Mouse (Mus musculus) limb, embryonic 15.5 days (tissue): ENCODE results near the gene Prkd1. TPM values are rescaled to one million over a fixed set of nuclear protein-coding genes. Genes with fewer than 3 reads are reported as not detected.

Experiments used
- ATAC-seq: fragments of 200-750 bp; cut with Nextera tagmentation; 2 replicates; pipeline ENCODE4 v1.8.0; 2017; ENCODE audit warnings: low read depth, moderate TSS enrichment; ENCODE audit not compliant: insufficient number of reproducible peaks, low FRiP score, low TSS enrichment
- H3K27ac ChIP-seq: fragments of 300-500 bp; sonication (generic); 2 replicates; pipeline ENCODE4 v1.5.1; 2015; ENCODE audit warnings: moderate library complexity, mild to moderate bottlenecking, inconsistent platforms
- H3K27me3 ChIP-seq: fragments of 300-500 bp; sonication (generic); 2 replicates; pipeline ENCODE4 v1.6.1; 2015; ENCODE audit warnings: inconsistent platforms
- H3K36me3 ChIP-seq: fragments of 300-500 bp; sonication (generic); 2 replicates; pipeline ENCODE4 v1.6.1; 2015; ENCODE audit warnings: inconsistent platforms
- H3K4me1 ChIP-seq: fragments of 300-500 bp; sonication (generic); 2 replicates; pipeline ENCODE4 v1.6.1; 2015; ENCODE audit warnings: inconsistent platforms
- H3K4me2 ChIP-seq: fragments of 300-500 bp; sonication (generic); 2 replicates; pipeline ENCODE4 v1.6.1; 2015; ENCODE audit warnings: mild to moderate bottlenecking, inconsistent platforms
- H3K4me3 ChIP-seq: fragments of 300-500 bp; sonication (generic); 2 replicates; pipeline ENCODE4 v1.5.1; 2015; ENCODE audit warnings: mild to moderate bottlenecking, inconsistent platforms
- H3K9ac ChIP-seq: fragments of 300-500 bp; sonication (generic); 2 replicates; pipeline ENCODE4 v1.6.1; 2015; ENCODE audit warnings: inconsistent platforms
- H3K9me3 ChIP-seq: fragments of 300-500 bp; sonication (generic); 2 replicates; pipeline ENCODE4 v1.6.1; 2016; ENCODE audit warnings: inconsistent platforms
- WGBS: fragments of 180-500 bp; shearing (Covaris S2); methylation state at CpG from one replicate; pipeline ENCODE4 v1.1.7; 2015; 5-methylcytosine and 5-hydroxymethylcytosine counted together
- polyA plus RNA-seq: library from polyadenylated mRNA; unstranded; fragments of >200 nt; fragmentation: Nextera tagmentation; extraction: Ambion mirVana; gene quantifications from 2 replicates; pipeline ENCODE4 v1.2.1, GENCODE M21; 2015

The Prkd1 gene
- polyA plus RNA-seq, 1 experiment from 2014 or later = 5.2 TPM

GRCm38 (mm10) chr12:50599370-50599769, 49.5 kb downstream of the Prkd1 start:
- 91% methylated on average over 1 of the region's 1 CpGs for WGBS
- no peak for ATAC-seq

GRCm38 (mm10) chr12:50598053-50598988, 50.6 kb downstream of the Prkd1 start:
- H3K4me1 ChIP-seq = no peaks in the 10 kb centered on the region
- H3K4me2 ChIP-seq = no peak overlapping the region
- ATAC-seq = no peak
- H3K9ac ChIP-seq = no peak overlapping the region
- H3K27me3 ChIP-seq = no peaks in the 10 kb centered on the region
- no peak overlapping the region for H3K27ac ChIP-seq
- no peaks in the 10 kb centered on the region for H3K36me3 ChIP-seq
- WGBS = 68% methylated on average over 9 of the region's 9 CpGs
- H3K9me3 ChIP-seq = no peaks in the 10 kb centered on the region
- no peak overlapping the region for H3K4me3 ChIP-seq

More at GRCm38 (mm10) chr12:50599370-50599769, 49.5 kb downstream of the Prkd1 start:
- no peak overlapping the region for H3K9ac ChIP-seq
- H3K27ac ChIP-seq = no peak overlapping the region
- no peak overlapping the region for H3K4me2 ChIP-seq
- no peaks in the 10 kb centered on the region for H3K9me3 ChIP-seq
- H3K27me3 ChIP-seq = no peaks in the 10 kb centered on the region
- H3K4me1 ChIP-seq = no peaks in the 10 kb centered on the region
- no peaks in the 10 kb centered on the region for H3K36me3 ChIP-seq
- H3K4me3 ChIP-seq = no peak overlapping the region

- no peaks in the 10 kb centered on the region for H3K9me3 ChIP-seq
- no peak for ATAC-seq
- H3K9ac ChIP-seq = no peak overlapping the region
- H3K27me3 ChIP-seq = no peaks in the 10 kb centered on the region
- H3K4me3 ChIP-seq = no peak overlapping the region
- no peak overlapping the region for H3K4me2 ChIP-seq
- no peak overlapping the region for H3K27ac ChIP-seq
- no peaks in the 10 kb centered on the region for H3K36me3 ChIP-seq
- WGBS = 74% methylated on average over 4 of the region's 4 CpGs
- no peaks in the 10 kb centered on the region for H3K4me1 ChIP-seq
These were observed 51.4 kb downstream of the Prkd1 start for GRCm38 (mm10) chr12:50597467-50597866.

- H3K4me2 ChIP-seq = no peak overlapping the region
- H3K4me1 ChIP-seq = no peaks in the 10 kb centered on the region
- no peaks in the 10 kb centered on the region for H3K9me3 ChIP-seq
- 81% methylated on average over 5 of the region's 5 CpGs for WGBS
- no peak overlapping the region for H3K27ac ChIP-seq
- no peaks in the 10 kb centered on the region for H3K27me3 ChIP-seq
- H3K4me3 ChIP-seq = no peak overlapping the region
- no peak overlapping the region for H3K9ac ChIP-seq
- no peak for ATAC-seq
- H3K36me3 ChIP-seq = no peaks in the 10 kb centered on the region
These were observed 53.1 kb downstream of the Prkd1 start for GRCm38 (mm10) chr12:50595777-50596176.

- H3K9ac ChIP-seq = no peak overlapping the region
- H3K27me3 ChIP-seq = no peaks in the 10 kb centered on the region
- no peak for ATAC-seq
- H3K9me3 ChIP-seq = no peaks in the 10 kb centered on the region
- H3K4me1 ChIP-seq = no peaks in the 10 kb centered on the region
- H3K4me3 ChIP-seq = no peak overlapping the region
- no peak overlapping the region for H3K4me2 ChIP-seq
- no peak overlapping the region for H3K27ac ChIP-seq
- WGBS = 76% methylated on average over 6 of the region's 6 CpGs
- no peaks in the 10 kb centered on the region for H3K36me3 ChIP-seq
These were observed 54.4 kb downstream of the Prkd1 start for GRCm38 (mm10) chr12:50594506-50594905.

- Histone ChIP-seq H3K9me3 (no peaks in the 10 kb centered on the region), H3K27me3 (no peaks in the 10 kb centered on the region), H3K9ac (no peak overlapping the region), H3K4me3 (no peak overlapping the region), H3K4me1 (no peaks in the 10 kb centered on the region), H3K4me2 (no peak overlapping the region), H3K36me3 (no peaks in the 10 kb centered on the region), H3K27ac (no peak overlapping the region)
- WGBS = 76% methylated on average over 2 of the region's 2 CpGs
- no peak for ATAC-seq
These were observed 55.4 kb downstream of the Prkd1 start for GRCm38 (mm10) chr12:50593481-50593880.

- no peak for ATAC-seq
These were observed 60.6 kb downstream of the Prkd1 start for GRCm38 (mm10) chr12:50588137-50588761.

GRCm38 (mm10) chr12:50565198-50565597, 83.7 kb downstream of the Prkd1 start:
- Histone ChIP-seq H3K9ac (no peak overlapping the region), H3K27me3 (no peaks in the 10 kb centered on the region), H3K36me3 (no peaks in the 10 kb centered on the region), H3K4me3 (no peak overlapping the region), H3K27ac (no peak overlapping the region), H3K9me3 (no peaks in the 10 kb centered on the region), H3K4me2 (no peak overlapping the region), H3K4me1 (no peaks in the 10 kb centered on the region)
- ATAC-seq = no peak
- 54% methylated on average over 1 of the region's 1 CpGs for WGBS

More at GRCm38 (mm10) chr12:50588137-50588761, 60.6 kb downstream of the Prkd1 start:
- 79% methylated on average over 6 of the region's 6 CpGs for WGBS
- Histone ChIP-seq H3K9ac (no peak overlapping the region), H3K4me1 (no peaks in the 10 kb centered on the region), H3K27ac (no peak overlapping the region), H3K4me2 (no peak overlapping the region), H3K27me3 (no peaks in the 10 kb centered on the region), H3K4me3 (no peak overlapping the region), H3K9me3 (no peaks in the 10 kb centered on the region), H3K36me3 (no peaks in the 10 kb centered on the region)

- 80% methylated on average over 1 of the region's 1 CpGs for WGBS
These were observed 88.4 kb downstream of the Prkd1 start for GRCm38 (mm10) chr12:50560536-50560935.

GRCm38 (mm10) chr12:50558231-50558630, 90.7 kb downstream of the Prkd1 start:
- 32% methylated on average over 4 of the region's 4 CpGs for WGBS
- Histone ChIP-seq H3K4me3 (no peak overlapping the region), H3K27me3 (no peaks in the 10 kb centered on the region), H3K4me2 (no peak overlapping the region), H3K27ac (no peak overlapping the region), H3K9ac (no peak overlapping the region), H3K36me3 (no peaks in the 10 kb centered on the region), H3K4me1 (no peaks in the 10 kb centered on the region), H3K9me3 (no peaks in the 10 kb centered on the region)
- ATAC-seq = no peak

More at GRCm38 (mm10) chr12:50560536-50560935, 88.4 kb downstream of the Prkd1 start:
- Histone ChIP-seq H3K36me3 (no peaks in the 10 kb centered on the region), H3K4me2 (no peak overlapping the region), H3K4me3 (no peak overlapping the region), H3K9me3 (no peaks in the 10 kb centered on the region), H3K27me3 (no peaks in the 10 kb centered on the region), H3K27ac (no peak overlapping the region), H3K4me1 (no peaks in the 10 kb centered on the region), H3K9ac (no peak overlapping the region)
- ATAC-seq = no peak

GRCm38 (mm10) chr12:50554214-50554613, 94.7 kb downstream of the Prkd1 start:
- no peak for ATAC-seq
- 0 out of 2 replicates have a peak, but pooled peaks cover 3% of the 10 kb centered on the region for H3K4me1 ChIP-seq
- H3K4me3 ChIP-seq = no peak overlapping the region
- no peak overlapping the region for H3K4me2 ChIP-seq
- WGBS = 52% methylated on average over 3 of the region's 3 CpGs
- H3K36me3 ChIP-seq = no peaks in the 10 kb centered on the region
- no peaks in the 10 kb centered on the region for H3K9me3 ChIP-seq
- no peak overlapping the region for H3K27ac ChIP-seq
- no peak overlapping the region for H3K9ac ChIP-seq
- no peaks in the 10 kb centered on the region for H3K27me3 ChIP-seq
